Comparison of ENCODE assay signal across 21 mouse cellular contexts in the genomic region with DNA sequence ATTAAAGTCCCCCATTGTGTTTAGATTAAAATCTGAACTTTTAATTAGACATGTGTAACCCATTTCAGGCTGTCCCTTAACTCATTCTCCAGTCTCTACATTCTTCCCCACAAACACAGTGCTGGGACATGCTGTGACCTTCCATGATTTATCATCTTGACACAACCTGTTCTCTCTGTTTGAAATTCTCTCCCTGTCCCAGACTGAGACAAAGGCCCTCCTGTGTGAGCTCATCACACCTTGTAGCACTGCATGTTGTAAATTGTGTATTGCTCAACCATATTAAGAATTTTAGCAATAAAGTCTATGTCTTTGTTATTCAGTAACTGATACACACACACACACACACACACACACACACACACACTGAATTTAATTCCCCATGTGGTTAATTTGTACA.
"Had no signal": no experiment of that assay in that cellular context is flagged by ENCODE, and none has a peak within 500 bp of the region (broad histone marks: within the 10 kb centered on the region; RNA-seq: fewer than 3 reads in every experiment).

No protein-coding gene starts in this region.

- H3K4me3 ChIP-seq: limb, embryonic 10.5 days; limb, embryonic 13.5 days; liver, embryonic 12.5 days; liver, embryonic 15.5 days; lung, embryonic 15.5 days; megakaryocyte, embryonic 14.5 days; neural tube, embryonic 12.5 days; stomach, embryonic 15.5 days had no signal

- H3K4me1 ChIP-seq: limb, embryonic 13.5 days; liver, embryonic 12.5 days; liver, embryonic 15.5 days; lung, embryonic 15.5 days; megakaryocyte, embryonic 14.5 days; neural tube, embryonic 12.5 days; stomach, embryonic 15.5 days had no signal

- H3K27me3 ChIP-seq: limb, embryonic 13.5 days; liver, embryonic 12.5 days; liver, embryonic 15.5 days; lung, embryonic 15.5 days; megakaryocyte, embryonic 14.5 days; neural tube, embryonic 12.5 days; stomach, embryonic 15.5 days had no signal

- H3K9ac ChIP-seq: limb, embryonic 13.5 days; liver, embryonic 12.5 days; liver, embryonic 15.5 days; lung, embryonic 15.5 days; neural tube, embryonic 12.5 days; stomach, embryonic 15.5 days had no signal

- H3K36me3 ChIP-seq: limb, embryonic 10.5 days; limb, embryonic 13.5 days; liver, embryonic 12.5 days; liver, embryonic 15.5 days; lung, embryonic 15.5 days; neural tube, embryonic 12.5 days; stomach, embryonic 15.5 days had no signal

- H3K27ac ChIP-seq: kidney, postnatal 0 days; limb, embryonic 10.5 days; limb, embryonic 13.5 days; liver, embryonic 12.5 days; liver, embryonic 15.5 days; lung, embryonic 15.5 days; neural tube, embryonic 12.5 days; stomach, embryonic 15.5 days had no signal

- DNase-seq: kidney, adult 2 months; kidney, postnatal 25 days; liver; lung, adult 18-20 months; lung, postnatal 10 days; lung, postnatal 36 days; midbrain, embryonic 14.5 days; retina, postnatal 1 day; right cerebral cortex, postnatal 25 days; spleen, adult 18-20 months; thymus, postnatal 25 days had no signal

- ATAC-seq: liver, embryonic 12.5 days had no signal

- H3K4me2 ChIP-seq: limb, embryonic 13.5 days; liver, embryonic 12.5 days; liver, embryonic 15.5 days; lung, embryonic 15.5 days; midbrain, embryonic 11.5 days; neural tube, embryonic 12.5 days; stomach, embryonic 15.5 days had no signal

- H3K9me3 ChIP-seq: limb, embryonic 10.5 days; limb, embryonic 13.5 days; liver, embryonic 12.5 days; liver, embryonic 15.5 days; lung, embryonic 15.5 days; megakaryocyte, embryonic 14.5 days; neural tube, embryonic 12.5 days; stomach, embryonic 15.5 days had no signal
